Mouse (Mus musculus) ES-E14 (cell line): ENCODE results near the gene Yes1. TPM values are rescaled to one million over a fixed set of nuclear protein-coding genes. Genes with fewer than 3 reads are reported as not detected.

ENCODE experiments used
- DNase-seq: peaks from one replicate; pipeline ENCODE4 v3.0.0-alpha.2; 2013; ENCODE audit warnings: low read depth, low spot score
- H3K27ac ChIP-seq: 2 replicates; pipeline ENCODE4 v1.5.1; 2012; ENCODE audit warnings: low read depth, mild to moderate bottlenecking, low read length, moderate library complexity, mixed read lengths; ENCODE audit not compliant: poor library complexity, insufficient read depth, severe bottlenecking
- H3K36me3 ChIP-seq: 2 replicates; pipeline ENCODE4 v1.6.1; 2012; ENCODE audit warnings: mild to moderate bottlenecking, low read length, moderate library complexity, mixed read lengths; ENCODE audit not compliant: control insufficient read depth, poor library complexity, insufficient read depth, severe bottlenecking
- H3K4me1 ChIP-seq, 2 experiments: fragments of 150-350 bp in 1 of 2; sonication (generic) in 1 of 2; 2 replicates each; pipeline ENCODE4 v1.6.1; 2012; ENCODE audit warnings: low read length in 2 of 2, mild to moderate bottlenecking in 1 of 2, mixed read lengths in 1 of 2; ENCODE audit not compliant: control insufficient read depth in 2 of 2, insufficient read depth in 2 of 2, poor library complexity in 1 of 2
- H3K4me3 ChIP-seq, 2 experiments: fragments of 150-350 bp in 1 of 2; sonication (generic) in 1 of 2; 2 replicates each; pipeline ENCODE4 v1.5.1; 2012; ENCODE audit warnings: low read length in 2 of 2, low read depth in 1 of 2, mild to moderate bottlenecking in 1 of 2, mixed read lengths in 1 of 2; ENCODE audit not compliant: insufficient read depth in 1 of 2, poor library complexity in 1 of 2, severe bottlenecking in 1 of 2
- H3K9ac ChIP-seq: 2 replicates; pipeline ENCODE4 v1.6.1; 2012; ENCODE audit warnings: low read depth, mild to moderate bottlenecking, low read length, mixed read lengths; ENCODE audit not compliant: poor library complexity, insufficient read depth, severe bottlenecking
- H3K9me3 ChIP-seq: fragments of 150-350 bp; sonication (generic); 2 replicates; pipeline ENCODE4 v1.6.1; 2012; ENCODE audit warnings: low read depth, mild to moderate bottlenecking, low read length; ENCODE audit not compliant: control insufficient read depth, insufficient read depth
- CHD2 ChIP-seq: IDR thresholded peaks from 2 replicates; pipeline ENCODE4 v1.6.1; 2014; ENCODE audit warnings: mild to moderate bottlenecking, low read depth, low read length, inconsistent platforms
- HCFC1 ChIP-seq: IDR thresholded peaks from 2 replicates; pipeline ENCODE4 v1.6.1; 2012; ENCODE audit warnings: low read length, inconsistent platforms, borderline replicate concordance; ENCODE audit not compliant: insufficient read depth
- MAFK ChIP-seq: IDR thresholded peaks from 2 replicates; pipeline ENCODE4 v1.6.1; 2014; ENCODE audit warnings: mild to moderate bottlenecking, low read depth, low read length, inconsistent platforms; ENCODE audit not compliant: insufficient read depth
- ZC3H11A ChIP-seq: IDR thresholded peaks from 2 replicates; pipeline ENCODE4 v1.6.1; 2012; ENCODE audit warnings: low read depth, mild to moderate bottlenecking, inconsistent platforms, low read length, borderline replicate concordance
- ZNF384 ChIP-seq: IDR thresholded peaks from 2 replicates; pipeline ENCODE4 v1.6.1; 2012; ENCODE audit warnings: low read depth, low read length, inconsistent platforms
- in situ Hi-C, 2 experiments: fragments of 600-800 bp; cut with MboI; formaldehyde crosslinking; loops; one replicate each; pipeline ENCODE4 v1.15.1; 2025; ENCODE audit warnings: low sequenced_read_pairs in 2 of 2, inconsistent platforms in 1 of 2; ENCODE audit not compliant: unreplicated experiment in 2 of 2
- total RNA-seq: library from RNA; depleted of rRNA; stranded (reverse); fragments of 300-350 nt; gene quantifications from 2 replicates; pipeline ENCODE4 v1.2.3, GENCODE M21; 2012

Gene Yes1
- total RNA-seq, 1 experiment = 84.7 TPM

- no peaks in the 10 kb centered on the region for H3K4me1 ChIP-seq
- no peak overlapping the region for H3K9ac ChIP-seq
- H3K9me3 ChIP-seq = no peaks in the 10 kb centered on the region
- TF ChIP-seq ZNF384 (no peak), HCFC1 (0 out of 2 replicates have a peak, but pooled peaks have one; percentile 40), MAFK (peak; percentile 95)
- H3K27ac ChIP-seq = no peak overlapping the region
- no peak overlapping the region for H3K4me3 ChIP-seq
- in situ Hi-C loops = no loop called here
- no peaks in the 10 kb centered on the region for H3K36me3 ChIP-seq
- DNase-seq = peak; percentile 35
Observed at GRCm38 (mm10) chr5:32712221-32713041, 101.5 kb downstream of the Yes1 start.

GRCm38 (mm10) chr5:32713042-32713702 is 102.2 kb downstream of the Yes1 start:
- Histone ChIP-seq H3K9me3 (no peaks in the 10 kb centered on the region), H3K36me3 (no peaks in the 10 kb centered on the region), H3K9ac (peak overlapping the region; percentile 32; the same call in 1 of the 2 replicates), H3K4me3 (peak overlapping the region in 1 of 2 experiments; percentile 54; a peak in 2 of 4 replicates), H3K27ac (peak overlapping the region; percentile 74; the same call in 1 of the 2 replicates), H3K4me1 (no peaks in the 10 kb centered on the region)
- no peak for TF ChIP-seq ZC3H11A
- no peak for TF ChIP-seq HCFC1
- TF ChIP-seq CHD2 = no peak
- TF ChIP-seq ZNF384 = no peak
- no peak for DNase-seq
- in situ Hi-C loops = no loop called here

GRCm38 (mm10) chr5:32713703-32714467 is 102.9 kb downstream of the Yes1 start:
- DNase-seq = peak; percentile 77
- in situ Hi-C loops = no loop called here

GRCm38 (mm10) chr5:32717726-32718125 is 106.8 kb downstream of the Yes1 start:
- Histone ChIP-seq H3K9me3 (no peaks in the 10 kb centered on the region), H3K4me1 (peaks cover 0 to 8% of the 10 kb centered on the region in 2 experiments; a peak in 2 of 4 replicates), H3K4me3 (no peak overlapping the region), H3K9ac (no peak overlapping the region), H3K36me3 (no peaks in the 10 kb centered on the region), H3K27ac (no peak overlapping the region)
- DNase-seq = no peak
- no peak for TF ChIP-seq HCFC1
- no peak for TF ChIP-seq CHD2
- TF ChIP-seq ZC3H11A = no peak
- no peak for TF ChIP-seq MAFK
- no peak for TF ChIP-seq ZNF384
- in situ Hi-C loops = no loop called here

More at GRCm38 (mm10) chr5:32713703-32714467, 102.9 kb downstream of the Yes1 start:
- peak overlapping the region in 1 of 2 experiments; percentile 57; a peak in 2 of 4 replicates for H3K4me3 ChIP-seq
- H3K4me1 ChIP-seq = peaks cover 0 to 2% of the 10 kb centered on the region in 2 experiments; a peak in 1 of 4 replicates
- H3K9ac ChIP-seq = peak overlapping the region; percentile 32; the same call in 1 of the 2 replicates
- peak; percentile 92 for TF ChIP-seq HCFC1
- TF ChIP-seq ZNF384 = no peak; the same call in 1 of the 2 replicates
- no peaks in the 10 kb centered on the region for H3K9me3 ChIP-seq
- H3K27ac ChIP-seq = peak overlapping the region; percentile 74; the same call in 1 of the 2 replicates
- H3K36me3 ChIP-seq = no peaks in the 10 kb centered on the region
